Mouse (Mus musculus): ENCODE results near the gene Mvb12b.

- TF ChIP-seq CTCF (IDR thresholded peaks at IDR 0.05; ENCODE audit: low read depth, low read length) (no peak), GATA1 (IDR thresholded peaks at IDR 0.05; ENCODE audit: borderline replicate concordance, low read length) (no peak), TAL1 (conservative IDR thresholded peaks at IDR 0.05; ENCODE audit: low read depth, low read length) (no peak), POLR2AphosphoS5 (IDR thresholded peaks at IDR 0.05; ENCODE audit: insufficient replicate concordance, low read depth, low read length) (no peak), GATA2 (IDR thresholded peaks at IDR 0.05; ENCODE audit: borderline replicate concordance, low read depth, low read length) (no peak)
Observed at GRCm38 (mm10) chr2:33916603-33917002, 28.9 kb upstream of the Mvb12b start.
